Mouse (Mus musculus): ENCODE results near the gene Gpatch1.
A peak's percentile ranks its signal among the peaks of the same experiment; 100 is the strongest.

Gpatch1 gene

GRCm38 (mm10) chr7:35234361-35235245 lies 83.6 kb downstream of the Gpatch1 start:
- DNase-seq: peak; percentile 99

GRCm38 (mm10) chr7:35233861-35234260 lies 84.4 kb downstream of the Gpatch1 start:
- no peak for DNase-seq

DNA sequence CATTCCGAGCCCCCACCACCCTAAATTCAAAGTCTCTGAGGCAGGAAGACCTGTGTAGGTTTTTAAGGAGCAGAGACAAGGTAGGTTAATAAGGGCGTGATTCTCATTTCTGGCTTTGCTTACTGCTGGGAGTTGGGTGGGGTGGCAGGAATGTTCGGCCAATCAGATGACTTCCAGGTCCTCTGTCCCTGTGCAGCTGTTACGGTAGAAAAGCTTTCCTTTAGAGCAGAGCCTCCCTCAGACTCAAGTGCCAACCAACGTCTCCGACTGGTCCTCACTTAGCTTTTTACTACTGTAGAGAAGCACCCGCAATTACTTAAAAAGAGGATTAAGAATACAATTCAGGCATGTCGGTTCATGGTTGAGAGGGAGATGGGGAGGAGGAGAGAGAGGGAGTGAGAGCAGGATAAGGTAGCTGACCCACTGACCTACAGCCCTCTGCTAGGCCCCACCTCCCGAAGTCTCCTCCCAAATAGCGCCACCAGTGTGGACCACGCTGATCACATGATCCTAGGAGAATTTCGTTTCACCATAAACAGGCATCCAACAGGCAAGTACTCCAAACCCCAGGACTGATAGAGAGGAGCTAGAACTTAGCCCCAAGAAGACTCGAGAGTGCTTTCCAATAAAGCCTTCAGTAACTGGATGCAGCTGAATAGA lies 85.3 kb downstream of the Gpatch1 start:
- DNase-seq: no peak

- DNase-seq: no peak
These were observed 87.9 kb downstream of the Gpatch1 start for GRCm38 (mm10) chr7:35230333-35230732.
